Mouse (Mus musculus) lung, adult 10 weeks (tissue): ENCODE measurements around the gene Clec4g. TPM values are rescaled to one million over a fixed set of nuclear protein-coding genes. Genes with fewer than 3 reads are reported as not detected.

Experiments used
- polyA plus RNA-seq: library from polyadenylated mRNA; stranded (reverse); fragments of 350-450 nt; fragmentation: Illumina TruSeq; extraction: RNeasy Lipid Tissue Mini Kit (QIAGEN cat#74804); gene quantifications from one replicate; pipeline ENCODE4 v1.2.3, GENCODE M21; 2014; ENCODE audit warnings: low read depth, low replicate concordance; ENCODE audit not compliant: insufficient read depth

Clec4g gene
- polyA plus RNA-seq, result 1.3 TPM

GRCm38 (mm10) chr8:3720551-3720950 is at the start of gene Clec4g:
Clec4g (minus strand) TSS chr8:3720651.

GRCm38 (mm10) chr8:3748761-3749160 is 28.3 kb upstream of the Clec4g start, which contains the start of gene Cd209a:
Cd209a (minus strand) TSS chr8:3748984.

DNA sequence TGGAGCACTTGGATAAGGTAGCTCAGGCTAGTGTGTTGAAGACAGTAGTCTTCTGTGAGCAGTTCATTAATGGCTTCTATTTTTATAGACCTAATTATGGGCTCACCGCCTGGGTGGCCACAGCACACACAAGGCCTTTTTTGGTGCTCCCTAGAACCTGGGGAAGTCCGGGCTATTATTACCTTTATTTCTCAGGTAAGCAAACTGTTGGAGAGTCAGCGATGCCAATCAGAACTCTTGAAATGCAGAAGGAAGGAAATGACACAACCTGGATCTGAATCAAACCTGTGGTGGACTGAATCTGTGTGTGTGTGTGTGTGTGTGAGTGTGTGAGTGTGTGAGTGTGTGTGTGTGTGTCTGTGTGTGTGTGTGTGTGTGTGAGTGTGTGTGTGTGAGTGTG is 26.3 kb downstream of the Clec4g start, which contains the start of gene Fcer2a:
Gene Fcer2a, minus strand, starts transcription at position 55 of the 400 bp plus-strand sequence.

DNA sequence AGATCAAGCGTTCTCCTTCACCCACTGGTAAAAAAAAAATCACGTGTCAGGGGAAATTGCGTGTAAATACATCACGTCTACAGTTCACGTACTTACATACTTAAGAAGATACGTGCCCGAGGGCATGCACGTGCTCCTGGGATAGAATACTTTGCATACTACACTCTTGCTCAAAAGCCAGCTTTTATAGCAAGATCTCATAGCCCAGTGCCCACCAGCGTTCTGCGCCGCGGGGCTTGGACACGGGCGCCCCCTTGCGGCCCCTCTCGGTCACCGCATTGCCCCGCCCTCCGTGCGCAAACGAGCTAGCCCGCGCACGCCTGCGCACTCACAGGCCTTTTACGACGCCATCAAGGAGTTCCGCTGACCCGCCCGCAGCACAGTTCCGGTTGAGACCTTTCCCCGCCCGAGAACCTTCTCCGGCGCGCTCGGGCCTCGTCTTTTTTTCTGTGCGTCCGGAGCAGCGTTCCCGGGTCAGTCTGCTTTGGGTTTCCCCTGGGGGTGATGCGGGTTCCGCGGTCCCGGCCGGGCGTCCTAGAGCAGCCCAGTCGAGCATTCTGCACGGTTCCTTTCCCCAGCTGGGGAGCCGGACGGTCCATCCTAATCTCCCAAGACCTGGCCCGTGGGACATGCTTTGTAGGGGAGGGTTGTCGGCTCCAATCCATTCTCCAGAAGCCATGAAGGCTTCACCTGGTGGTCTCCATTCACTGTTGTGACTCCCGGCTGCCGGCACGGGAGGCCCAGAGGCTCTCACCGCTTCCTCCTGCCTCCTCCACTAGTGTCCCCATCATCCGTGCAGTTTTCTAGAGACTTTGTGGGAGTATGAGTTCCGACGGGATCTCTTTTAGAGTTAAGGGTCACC is 44.1 kb downstream of the Clec4g start, which contains the start of gene Trappc5:
Gene Trappc5, plus strand, starts transcription at position 169 of the 862 bp plus-strand sequence.

DNA sequence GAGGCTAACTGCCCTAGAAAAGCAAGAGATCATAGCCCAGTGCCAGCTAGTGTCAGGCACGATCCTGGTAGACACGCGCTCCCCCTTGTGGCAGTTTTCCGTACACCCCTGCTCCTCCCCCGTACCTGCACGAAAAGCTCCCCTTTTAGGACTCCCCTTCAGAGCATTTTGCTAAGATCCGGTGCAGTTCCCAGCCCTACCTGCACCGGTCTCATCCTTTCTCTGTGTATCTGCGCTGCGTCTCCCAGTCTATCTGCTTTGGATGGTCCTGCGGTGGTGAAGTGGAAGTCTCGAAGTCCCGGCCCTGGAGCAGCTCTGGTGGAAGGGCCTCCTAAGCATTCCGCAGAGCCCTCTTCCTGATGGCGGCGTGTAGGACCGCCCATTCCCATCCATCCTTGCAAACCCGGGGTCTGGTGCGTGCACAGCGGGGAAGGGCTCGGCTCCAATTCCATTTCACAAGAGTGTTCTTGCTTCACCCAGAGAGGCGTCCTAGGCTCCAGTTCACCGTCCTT is 48.4 kb downstream of the Clec4g start, which contains the start of gene Fcor:
Gene Fcor, minus strand, starts transcription at position 383 of the 512 bp plus-strand sequence.

DNA sequence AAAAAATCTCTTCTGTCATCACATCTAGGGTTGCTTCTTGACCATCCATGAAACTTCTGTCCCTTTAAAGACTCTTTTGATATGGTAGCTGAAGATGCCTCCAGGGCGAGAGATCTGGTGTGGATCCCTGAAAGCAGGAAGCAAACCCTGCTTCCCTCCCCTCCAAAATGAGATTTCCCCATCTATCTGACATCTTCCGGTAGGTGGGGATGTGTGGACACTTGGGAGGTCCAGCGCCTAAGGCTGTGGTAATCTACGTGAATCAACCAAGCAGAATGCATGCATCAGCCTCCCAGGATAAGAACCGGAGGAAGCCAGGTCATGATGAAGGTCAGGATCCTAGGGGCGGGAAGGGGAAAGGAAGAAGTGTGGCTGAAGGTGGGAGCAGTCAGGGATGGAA is 54.9 kb downstream of the Clec4g start, which contains the start of gene Mcemp1:
Gene Mcemp1, plus strand, starts transcription at position 248 of the 400 bp plus-strand sequence.

Other genes with a start within 250 kb of the Clec4g start
- not detected for gene Tex45, start 249.8 kb downstream of the Clec4g start, polyA plus RNA-seq
- gene Zfp358, start 227.5 kb downstream of the Clec4g start, polyA plus RNA-seq, result 16.9 TPM
- 27.1 TPM for gene Mcoln1, start 220.2 kb downstream of the Clec4g start, polyA plus RNA-seq
- 19.3 TPM for gene Pnpla6, start 205.3 kb downstream of the Clec4g start, polyA plus RNA-seq
- not detected for gene C330021F23Rik, start 152.7 kb downstream of the Clec4g start, polyA plus RNA-seq
- 16.3 TPM for gene Camsap3, start 133.4 kb downstream of the Clec4g start, polyA plus RNA-seq
- 21.9 TPM for gene Xab2, start 99.3 kb downstream of the Clec4g start, polyA plus RNA-seq
- 83.2 TPM for gene Pet100, start 99.1 kb downstream of the Clec4g start, polyA plus RNA-seq
- gene Pcp2, start 95.1 kb downstream of the Clec4g start, polyA plus RNA-seq, result not detected
- 57.5 TPM for gene Stxbp2, start 89.7 kb downstream of the Clec4g start, polyA plus RNA-seq
- 55.2 TPM for gene Retn, start 64.9 kb downstream of the Clec4g start, polyA plus RNA-seq
- 26.2 TPM for gene Mcemp1, start 54.9 kb downstream of the Clec4g start, polyA plus RNA-seq
- 17.8 TPM for gene Fcor, start 48.3 kb downstream of the Clec4g start, polyA plus RNA-seq
- gene Trappc5, start 44.4 kb downstream of the Clec4g start, polyA plus RNA-seq, result 18.4 TPM
- 9.2 TPM for gene Fcer2a, start 26.5 kb downstream of the Clec4g start, polyA plus RNA-seq
- 15.2 TPM for gene Cd209a, start 28.3 kb upstream of the Clec4g start, polyA plus RNA-seq
- 0.12 TPM for gene Cd209e, start 133.7 kb upstream of the Clec4g start, polyA plus RNA-seq
- 3.7 TPM for gene Cd209d, start 157.9 kb upstream of the Clec4g start, polyA plus RNA-seq
- gene Cd209b, start 206.2 kb upstream of the Clec4g start, polyA plus RNA-seq, result 1.6 TPM
- gene Cd209c, start 234.1 kb upstream of the Clec4g start, polyA plus RNA-seq, result 1.1 TPM